Mouse (Mus musculus) heart, postnatal 36 days (tissue): ENCODE data around the gene Timm29. TPM values are rescaled to one million over a fixed set of nuclear protein-coding genes. Genes with fewer than 3 reads are reported as not detected.
"Not testable (repeated sequence)": the region's sequence is repeated elsewhere in the genome, so short reads cannot be mapped to it uniquely, and the experiment has no call there.

Source experiments
- DNase-seq, 2 experiments: peaks; one replicate each; pipeline ENCODE4 v3.0.0; 2021 to 2022
- intact Hi-C: fragments of 180-260 bp; cut with DNase I; formaldehyde crosslinking; loops from one replicate; pipeline ENCODE4 v1.15.1; 2025
- total RNA-seq, 2 experiments: library from RNA; stranded (reverse); gene quantifications; 2 replicates each; pipeline ENCODE4 v1.2.3; 2021

Timm29 gene
- total RNA-seq, 2 experiments from 2014 or later, result 59.8 TPM

DNA sequence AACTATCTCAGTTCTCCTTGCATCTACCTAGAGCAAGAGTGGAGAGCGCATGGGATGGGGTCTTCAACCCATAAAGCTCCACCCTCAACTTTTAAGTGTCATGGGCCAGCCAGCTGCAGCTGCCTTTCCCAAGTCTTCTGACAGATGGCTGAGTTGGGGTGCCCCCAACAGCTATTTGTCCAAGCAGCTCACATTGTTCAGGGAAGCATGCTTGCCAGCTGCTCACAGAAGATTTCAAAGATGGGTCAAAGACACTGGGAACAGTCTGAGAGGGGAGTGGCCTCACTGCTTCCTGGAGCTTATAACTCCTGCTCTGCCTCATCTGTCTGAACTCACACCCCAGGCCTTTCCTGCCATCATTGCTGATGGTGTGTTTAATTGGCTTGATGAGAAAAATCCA lies 16.2 kb upstream of the Timm29 start:
- intact Hi-C loops, result no loop called here
- DNase-seq, result no peak

GRCm38 (mm10) chr9:21578226-21578625 lies 14.3 kb upstream of the Timm29 start:
- intact Hi-C loops, result no loop called here

DNA sequence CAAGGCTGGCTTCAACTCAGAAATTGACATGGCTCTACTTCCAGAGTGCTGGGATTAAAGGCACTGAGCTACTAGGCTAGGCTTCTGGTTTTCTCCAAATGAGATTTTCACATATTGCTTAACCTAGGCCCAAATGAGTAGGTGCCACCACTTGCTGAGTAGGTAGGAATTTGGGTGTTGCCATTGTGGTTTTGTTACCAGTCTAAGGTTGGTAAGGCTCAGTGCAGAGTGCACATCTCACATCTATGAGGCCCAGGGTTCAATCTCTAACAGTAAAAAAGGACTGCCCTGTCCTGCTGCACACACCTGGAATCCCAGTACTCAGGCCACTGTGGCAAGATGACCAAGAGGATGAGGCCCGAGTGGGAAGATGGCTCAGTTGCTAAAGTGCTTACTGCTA lies 7.1 kb upstream of the Timm29 start:
- DNase-seq, result no peak
- intact Hi-C loops, result no loop called here

More at GRCm38 (mm10) chr9:21578226-21578625, 14.3 kb upstream of the Timm29 start:
- DNase-seq, result no peak

DNA sequence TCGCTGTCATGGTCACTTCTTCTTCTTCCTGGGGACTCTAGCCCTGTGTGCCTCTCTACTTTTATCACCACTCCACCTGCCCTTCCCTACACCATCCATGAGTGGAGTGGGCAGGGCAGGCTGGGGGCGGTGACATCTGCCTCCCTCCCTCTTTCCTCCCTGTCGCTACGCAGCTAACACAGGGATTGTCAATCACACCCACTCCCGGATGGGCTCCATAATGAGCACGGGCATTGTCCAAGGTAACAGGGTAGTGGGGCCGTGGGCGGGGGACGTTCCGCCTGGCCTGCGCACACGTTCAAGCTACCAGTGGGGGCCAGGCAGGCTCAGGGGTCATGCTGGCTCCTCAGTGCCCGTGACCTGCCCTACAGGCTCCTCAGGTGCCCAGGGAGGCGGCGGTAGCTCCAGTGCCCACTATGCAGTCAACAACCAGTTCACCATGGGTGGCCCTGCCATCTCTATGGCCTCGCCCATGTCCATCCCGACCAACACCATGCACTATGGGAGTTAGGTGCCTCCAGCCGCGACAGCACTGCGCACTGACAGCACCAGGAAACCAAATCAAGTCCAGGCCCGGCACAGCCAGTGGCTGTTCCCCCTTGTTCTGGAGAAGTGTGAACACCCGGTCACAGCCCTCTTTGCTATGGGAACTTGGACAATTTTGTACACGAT lies 4.7 kb upstream of the Timm29 start:
- intact Hi-C loops, result no loop called here

DNA sequence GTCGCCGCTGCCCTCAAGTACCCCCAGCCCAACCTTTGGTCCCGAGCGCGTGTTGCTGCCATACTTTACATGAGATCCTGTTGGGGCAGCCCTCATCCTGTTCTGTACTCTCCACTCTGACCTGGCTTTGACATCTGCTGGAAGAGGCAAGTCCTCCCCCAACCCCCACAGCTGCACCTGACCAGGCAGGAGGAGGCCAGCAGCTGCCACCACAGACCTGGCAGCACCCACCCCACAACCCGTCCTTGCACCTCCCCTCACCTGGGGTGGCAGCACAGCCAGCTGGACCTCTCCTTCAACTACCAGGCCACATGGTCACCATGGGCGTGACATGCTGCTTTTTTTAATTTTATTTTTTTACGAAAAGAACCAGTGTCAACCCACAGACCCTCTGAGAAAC lies 4.2 kb upstream of the Timm29 start:
- no peak for DNase-seq
- intact Hi-C loops, result no loop called here

More for the DNA sequence above, 4.7 kb upstream of the Timm29 start:
- DNase-seq, result no peak

- no peak for DNase-seq
- intact Hi-C loops, result no loop called here
Observed at GRCm38 (mm10) chr9:21589538-21589937, 3.0 kb upstream of the Timm29 start.

DNA sequence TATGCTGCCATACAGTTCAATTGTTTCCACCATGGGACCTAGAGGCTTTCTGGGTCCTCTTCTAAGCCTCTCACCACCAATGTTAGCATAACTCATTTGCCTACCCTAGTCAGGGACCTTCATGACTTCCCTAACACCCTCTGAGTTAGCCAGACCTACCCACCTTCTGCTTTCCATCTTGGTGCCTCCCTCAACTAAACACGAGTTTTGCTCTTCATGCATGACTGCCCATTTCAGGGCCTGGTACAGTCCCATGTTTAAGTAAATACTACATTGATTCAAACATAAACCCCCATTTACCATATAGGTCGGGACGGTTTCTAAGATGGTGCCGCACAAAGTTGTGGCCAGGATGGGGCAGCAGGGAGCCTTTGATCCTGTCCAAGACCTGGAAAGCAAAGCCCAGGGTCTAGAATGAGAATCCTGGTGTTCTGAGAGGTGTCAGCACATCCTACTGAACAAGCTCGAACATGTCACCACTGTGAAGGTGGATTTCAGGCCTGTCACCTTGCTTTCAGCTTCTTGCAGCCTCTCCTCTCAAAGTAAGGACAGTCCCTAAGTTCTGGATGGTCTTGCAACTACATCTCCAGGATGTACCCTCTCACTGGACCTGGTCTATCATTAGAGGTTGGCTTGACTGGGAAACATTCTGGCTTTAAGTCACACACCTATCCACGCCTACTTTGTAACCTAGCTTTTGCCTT lies 1.2 kb upstream of the Timm29 start:
- no peak for DNase-seq
- intact Hi-C loops, result loop anchor here (2.0 kb wide), 1 partner anchor 44 kb away; the partner anchor contains the start of gene Carm1

DNA sequence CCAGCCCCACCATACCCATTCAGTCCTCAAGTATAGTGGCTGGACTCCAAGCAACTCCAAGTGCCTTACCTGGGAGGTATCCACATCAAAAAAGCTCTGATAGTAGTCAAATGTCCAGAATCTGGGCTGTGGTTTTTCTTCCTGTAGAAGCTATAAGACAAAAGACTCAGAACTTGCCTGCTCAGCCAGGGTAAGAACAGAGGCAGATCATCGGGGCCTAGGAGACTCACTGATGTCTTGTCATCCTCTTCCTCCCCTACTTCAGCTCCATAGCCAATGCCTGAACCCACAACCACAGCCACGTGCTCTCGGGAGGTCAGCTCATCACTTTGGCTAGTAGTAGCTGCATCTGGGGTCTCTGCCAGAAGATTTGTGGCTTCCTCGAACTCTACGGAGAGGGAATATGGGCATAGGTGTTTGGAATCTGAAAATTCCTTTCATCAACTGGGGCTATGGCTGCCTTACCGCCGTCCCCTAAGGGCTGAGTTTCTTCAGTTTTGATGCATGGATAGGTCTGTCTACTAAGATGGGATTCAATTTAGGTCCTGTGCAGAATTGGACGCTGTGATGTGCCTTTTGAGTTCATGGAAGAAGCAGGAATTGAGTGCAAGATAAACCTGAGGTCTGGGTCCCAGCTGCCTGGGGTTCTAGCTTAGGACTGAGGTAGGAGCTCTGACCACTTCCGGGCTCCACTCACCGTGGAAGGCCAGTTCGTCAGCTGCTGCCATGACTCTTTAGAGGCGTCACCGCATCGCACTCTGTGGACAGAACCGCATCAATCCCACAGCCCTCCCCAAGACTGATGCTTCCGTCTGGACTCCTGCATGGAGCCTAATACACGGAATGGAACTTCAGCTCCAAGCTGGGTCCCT lies 455 bp upstream of the Timm29 start:
- DNase-seq, result no peak
- intact Hi-C loops, result loop anchor here (2.0 kb wide), 1 partner anchor 45 kb away; the partner anchor contains the start of gene Carm1

- intact Hi-C loops, result no loop called here
- DNase-seq, result peak in 1 of 2 experiments; percentile 39
Observed at GRCm38 (mm10) chr9:21593122-21593721, 700 bp downstream of the Timm29 start.

DNA sequence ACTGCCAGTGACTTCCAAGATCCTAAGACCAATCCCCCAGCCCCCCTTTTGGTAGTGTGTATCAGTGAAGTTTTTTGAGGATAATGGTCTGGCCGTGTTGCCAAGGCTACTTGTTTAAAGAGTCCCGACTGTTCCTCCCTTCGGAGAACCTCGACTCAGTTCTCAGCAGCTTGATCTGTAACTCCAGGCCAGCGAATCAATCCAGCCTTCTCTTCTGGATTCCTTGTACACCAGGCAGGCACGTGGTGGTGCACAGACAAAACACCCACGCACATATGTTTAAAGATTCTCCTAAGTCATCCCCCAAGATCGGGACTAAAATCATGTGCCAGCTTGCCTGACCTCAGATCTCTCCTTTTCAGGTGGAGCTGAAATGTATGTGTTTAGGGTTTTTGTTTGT lies 1.8 kb downstream of the Timm29 start:
- intact Hi-C loops, DNase-seq: not testable (repeated sequence)

DNA sequence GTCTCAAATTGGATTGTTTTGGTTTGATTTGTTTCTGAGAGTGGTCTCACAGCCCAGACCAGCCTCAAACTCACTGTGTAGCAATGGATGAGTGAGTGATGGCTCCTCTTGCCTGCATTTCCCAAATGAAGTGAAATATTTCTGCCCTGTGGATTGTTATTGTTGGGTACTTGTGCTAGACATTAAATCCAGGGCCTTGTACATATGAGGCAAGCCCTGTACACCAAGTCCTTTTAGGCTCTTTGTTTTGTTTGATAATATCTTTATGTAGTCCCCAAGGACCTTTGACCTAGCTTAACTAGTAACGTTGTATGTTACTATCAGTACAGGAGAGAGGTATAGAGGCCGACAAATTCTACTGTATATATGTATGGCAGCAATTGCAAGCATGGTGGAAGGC lies 2.3 kb downstream of the Timm29 start:
- intact Hi-C loops, result no loop called here
- no peak for DNase-seq

GRCm38 (mm10) chr9:21598198-21598597 lies 5.7 kb downstream of the Timm29 start:
- intact Hi-C loops, result no loop called here

DNA sequence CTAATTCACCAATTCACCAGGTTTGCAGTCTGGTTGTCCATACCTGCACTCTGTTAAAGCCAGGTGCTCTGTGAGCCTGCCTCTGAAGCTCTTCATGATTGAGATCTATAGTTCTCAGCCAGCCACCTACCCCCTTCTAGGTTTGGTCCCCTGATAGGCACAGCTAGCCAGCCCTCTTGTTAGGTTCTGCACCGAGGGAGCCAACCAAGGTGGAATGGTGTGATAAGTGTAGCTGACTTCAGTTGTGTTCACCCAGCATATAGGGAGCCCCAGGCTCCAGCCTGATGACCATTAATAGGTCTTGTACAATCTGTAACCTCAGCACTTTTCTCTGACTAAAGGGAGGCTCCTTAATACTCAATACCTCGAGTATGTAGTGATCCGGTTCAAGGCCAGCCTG lies 7.7 kb downstream of the Timm29 start:
- intact Hi-C loops, result loop anchor here (5.0 to 10.0 kb wide), 4 partner anchors 152 to 545 kb away; no protein-coding TSS in a partner anchor
- no peak for DNase-seq

More at GRCm38 (mm10) chr9:21598198-21598597, 5.7 kb downstream of the Timm29 start:
- DNase-seq, result no peak

DNA sequence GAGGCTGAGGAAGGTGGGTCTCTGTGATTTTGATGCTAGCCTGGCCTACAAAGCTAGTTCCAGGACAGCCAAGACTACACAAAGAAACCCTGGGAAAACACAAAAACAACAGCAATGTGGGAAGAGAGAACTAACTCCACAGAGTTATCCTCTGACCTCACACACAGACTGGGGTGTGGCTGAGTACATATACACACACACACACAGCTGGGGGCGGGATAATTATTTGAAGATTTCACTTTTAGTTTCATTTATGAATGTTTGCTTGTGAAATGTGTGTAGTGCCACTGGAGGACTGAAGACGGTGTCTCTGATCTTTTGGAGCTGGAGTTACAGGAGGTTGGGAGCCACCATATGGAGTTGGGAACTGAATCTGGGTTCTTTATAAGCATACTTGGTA lies 8.6 kb downstream of the Timm29 start:
- no peak for DNase-seq
- intact Hi-C loops, result loop anchor here (5.0 to 10.0 kb wide), 4 partner anchors 151 to 544 kb away; no protein-coding TSS in a partner anchor

- peak; percentile 65 to 72 for DNase-seq
- intact Hi-C loops, result loop anchor here (2.0 to 10.0 kb wide), 5 partner anchors 25 to 543 kb away; no protein-coding TSS in a partner anchor
Observed at GRCm38 (mm10) chr9:21601722-21602399, 9.3 kb downstream of the Timm29 start.

DNA sequence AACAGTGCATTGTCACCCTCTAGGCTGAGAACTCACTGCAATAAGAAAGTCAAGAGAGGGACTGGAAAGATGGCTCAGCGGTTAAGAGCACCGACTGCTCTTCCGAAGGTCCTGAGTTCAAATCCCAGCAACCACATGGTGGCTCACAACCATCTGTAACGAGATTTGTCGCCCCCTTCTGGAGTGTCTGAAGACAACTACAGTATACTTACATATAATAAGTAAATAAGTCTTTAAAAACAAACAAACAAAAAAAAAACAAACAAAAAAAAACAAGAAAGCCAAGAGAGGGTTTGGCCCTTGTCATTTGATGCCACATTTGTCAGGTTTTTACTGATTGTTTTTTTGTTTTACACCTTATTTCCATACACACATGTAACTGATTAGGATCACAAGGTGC lies 11.6 kb downstream of the Timm29 start:
- DNase-seq, result no peak
- intact Hi-C loops, result loop anchor here (5.0 to 10.0 kb wide), 4 partner anchors 148 to 541 kb away; no protein-coding TSS in a partner anchor

- DNase-seq, result no peak
- intact Hi-C loops, result loop anchor here (10.0 kb wide), 1 partner anchor 539 kb away; no protein-coding TSS in a partner anchor
Observed at GRCm38 (mm10) chr9:21605865-21606264, 13.3 kb downstream of the Timm29 start.

DNA sequence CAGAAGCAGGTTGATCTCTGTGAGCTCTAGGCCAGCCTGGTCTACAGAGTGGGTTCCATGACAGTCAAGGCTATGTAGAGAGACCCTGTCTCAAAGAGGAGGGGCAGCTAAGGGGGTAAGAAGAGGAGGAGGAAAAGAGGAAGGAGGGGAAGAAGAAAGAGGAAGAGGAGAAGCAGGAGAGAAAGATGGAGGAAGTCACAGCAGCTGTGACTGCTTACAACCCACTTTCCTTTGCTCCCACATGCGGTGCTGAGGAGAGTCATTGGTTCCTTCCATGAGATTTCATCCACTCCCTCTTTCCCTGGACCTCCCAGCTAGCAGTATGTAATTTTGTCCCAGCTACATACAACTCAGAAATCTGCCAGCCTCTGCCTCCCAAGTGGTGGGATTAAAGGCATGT lies 14.1 kb downstream of the Timm29 start:
- intact Hi-C loops, result loop anchor here (10.0 kb wide), 1 partner anchor 538 kb away; no protein-coding TSS in a partner anchor
- no peak for DNase-seq

DNA sequence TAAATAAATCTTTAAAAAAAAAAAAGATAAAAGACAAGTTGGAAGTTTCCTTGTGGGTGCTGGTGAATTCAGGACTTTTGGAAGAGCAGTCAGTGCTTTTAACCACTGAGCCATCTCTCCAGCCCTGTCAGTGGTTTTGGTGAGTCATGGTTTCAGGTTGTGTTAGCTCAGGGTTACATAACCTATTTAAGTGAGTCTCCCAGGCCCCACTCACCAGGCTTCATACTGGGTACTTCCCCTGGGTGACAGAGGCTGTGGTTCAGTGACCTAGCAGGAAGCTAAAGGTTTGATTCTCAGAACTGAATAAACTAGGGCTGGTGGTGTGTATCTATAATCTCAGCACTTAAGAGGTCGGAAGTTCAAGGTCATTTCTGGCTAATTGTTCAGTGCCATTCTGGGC lies 17.3 kb downstream of the Timm29 start:
- DNase-seq, result no peak
- intact Hi-C loops, result loop anchor here (10.0 kb wide), 1 partner anchor 535 kb away; no protein-coding TSS in a partner anchor
